Mouse (Mus musculus) cerebellum, adult 2 months (tissue): ENCODE data around the gene Gm27027.

Experiments
- CTCF ChIP-seq: fragments of 200-500 bp; IDR thresholded peaks from 2 replicates; pipeline ENCODE4 v1.5.1; 2011; ENCODE audit warnings: low read depth, mild to moderate bottlenecking, control low read depth, low read length, moderate library complexity, borderline replicate concordance; ENCODE audit not compliant: insufficient read depth
- POLR2A ChIP-seq: fragments of 200-500 bp; IDR thresholded peaks from 2 replicates; pipeline ENCODE4 v1.6.1; 2011; ENCODE audit warnings: low read length, control low read depth, borderline replicate concordance; ENCODE audit not compliant: insufficient read depth

GRCm38 (mm10) chr2:94043662-94044061, 47.5 kb upstream of the Gm27027 start:
- TF ChIP-seq CTCF (no peak), POLR2A (no peak)
